Mouse (Mus musculus): ENCODE measurements at regions not wholly inside any gene's neighbourhood (a gene's known extent, or its start where the extent isn't known, plus 50 kb on each side); places are given as distances from the start of the nearest gene placed in this dataset.
A peak's percentile ranks its signal among the peaks of the same experiment; 100 is the strongest.

DNA sequence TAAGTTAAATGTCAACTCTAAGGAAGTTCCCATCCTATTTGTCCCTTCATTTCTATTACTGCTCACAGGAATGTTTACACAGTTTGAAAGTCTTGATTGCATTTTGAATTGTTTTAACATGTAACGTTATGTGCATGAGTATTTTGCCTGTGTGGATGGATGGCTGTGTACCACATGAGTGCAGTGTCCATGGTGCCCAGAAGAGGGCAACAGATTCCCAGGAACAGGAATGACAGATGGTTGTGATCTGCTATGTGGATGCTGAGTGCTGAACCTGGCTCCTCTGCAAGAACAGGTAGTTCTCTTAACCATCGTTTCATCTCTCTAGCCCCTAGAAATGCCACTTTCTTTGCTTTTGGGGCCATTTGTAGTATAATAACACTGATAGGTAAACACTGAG lies 597.9 kb upstream of the Zwint start:
- DNase-seq = no peak

- no peak for DNase-seq
Measured at GRCm38 (mm10) chr10:72071185-72071718, 583.4 kb upstream of the Zwint start.

GRCm38 (mm10) chr10:72078363-72078762 lies 576.3 kb upstream of the Zwint start:
- DNase-seq = no peak

- no peak for DNase-seq
Measured at GRCm38 (mm10) chr10:72096951-72097350, 557.7 kb upstream of the Zwint start.

GRCm38 (mm10) chr10:72099156-72099812 lies 555.4 kb upstream of the Zwint start:
- DNase-seq = peak; percentile 31 to 54

DNA sequence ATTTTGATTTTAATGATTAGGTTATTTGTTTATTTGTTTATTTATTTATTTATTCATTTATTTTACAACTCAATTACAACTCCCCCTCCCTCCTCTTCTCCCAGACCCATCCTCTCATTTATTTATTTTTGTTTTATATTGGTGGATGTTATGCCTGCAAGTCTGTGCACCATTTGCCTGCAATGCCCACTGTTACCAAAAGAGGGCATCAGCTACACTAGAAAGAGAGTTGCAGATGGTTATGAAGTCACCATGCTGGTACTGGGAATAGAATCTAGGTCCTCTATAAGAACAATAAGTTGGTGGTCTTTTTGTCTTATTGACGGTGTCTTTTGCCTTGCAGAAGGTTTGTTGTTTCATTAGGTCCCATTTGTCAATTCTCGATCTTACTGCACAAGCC lies 535.2 kb upstream of the Zwint start:
- no peak for DNase-seq

GRCm38 (mm10) chr10:72132407-72132806 lies 522.2 kb upstream of the Zwint start:
- DNase-seq = no peak

Measured in cerebellum, postnatal 25 days (tissue).